Mouse (Mus musculus) B cell, adult 67 days (primary cell): Measurements from ENCODE around the gene Zfp61. TPM values are rescaled to one million over a fixed set of nuclear protein-coding genes. Genes with fewer than 3 reads are reported as not detected.

Source experiments
- total RNA-seq, 2 experiments: library from RNA; stranded (reverse); gene quantifications; 4 replicates each; pipeline ENCODE4 v1.2.4; 2023

The Zfp61 gene
- total RNA-seq, result 10 to 100 TPM; 10.7 to 11.3 TPM

DNA sequence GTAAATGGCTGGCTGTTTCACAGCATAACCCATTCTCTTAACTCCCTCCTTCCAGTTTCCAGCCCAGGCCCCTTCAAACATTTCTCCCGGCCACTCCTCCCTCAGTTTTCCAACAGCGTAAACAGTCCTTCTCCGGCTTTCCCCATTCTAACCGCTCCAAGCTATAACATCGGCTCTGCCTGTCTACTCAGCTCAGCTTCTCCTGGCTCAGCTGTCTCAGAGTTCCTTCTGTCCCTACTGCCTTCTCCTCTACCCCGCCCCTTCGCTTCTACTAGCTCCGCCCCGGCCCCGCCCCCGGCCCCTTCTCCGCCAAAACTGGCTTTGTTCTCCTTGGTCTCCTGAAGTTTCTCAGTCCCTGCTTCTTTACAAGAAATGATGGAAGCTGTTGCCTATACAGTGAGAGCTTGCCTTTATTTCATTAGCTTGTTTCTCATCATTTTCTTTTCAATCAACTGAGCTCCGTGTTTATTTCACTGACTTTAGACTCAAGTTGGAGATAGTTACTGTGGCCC, at the start of gene Zfp61:
Gene Zfp61 (minus strand): TSS at position 462 of the 512 bp plus-strand sequence.

GRCm38 (mm10) chr7:24348896-24349295, 47.9 kb upstream of the Zfp61 start, which contains the start of gene Lypd5:
Gene Lypd5 (plus strand): TSS chr7:24349196.

DNA sequence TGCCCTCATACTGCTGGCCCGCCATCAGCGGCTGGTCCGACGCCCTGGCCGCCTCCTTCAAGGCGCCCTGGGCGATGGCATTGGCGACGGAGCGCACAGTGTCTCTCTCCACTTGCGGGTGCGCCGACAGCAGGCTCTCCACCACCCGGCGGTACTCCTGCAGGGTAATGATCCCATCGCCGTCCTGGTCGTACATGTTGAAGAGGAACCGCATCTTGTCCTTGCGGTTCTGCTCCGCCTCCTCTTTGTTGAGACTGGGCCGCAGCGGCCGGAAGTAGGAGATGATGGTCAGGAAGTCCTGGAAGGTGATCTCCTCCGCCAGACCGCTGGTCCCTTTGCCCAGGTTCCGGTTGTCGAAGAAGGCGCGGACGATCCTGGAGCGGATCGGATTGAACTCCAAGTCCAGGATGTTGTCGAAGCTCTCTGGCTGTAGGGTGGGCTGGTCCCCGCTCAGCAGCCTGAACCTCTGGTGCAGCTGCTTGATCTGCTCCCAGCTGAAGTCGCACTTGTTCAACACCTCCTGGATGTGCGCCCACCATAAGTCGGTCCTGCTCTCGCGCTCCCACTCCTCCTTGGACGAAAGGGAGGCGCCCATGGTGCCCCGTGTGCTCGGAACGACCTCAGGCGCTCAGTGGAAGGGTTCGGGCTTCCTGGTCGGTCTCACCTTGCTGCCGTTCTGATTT, 32.4 kb upstream of the Zfp61 start, which contains the start of gene Tescl:
Gene Tescl (minus strand): TSS at position 633 of the 683 bp plus-strand sequence.

GRCm38 (mm10) chr7:24316567-24317092, 15.6 kb upstream of the Zfp61 start, which contains the start of gene Zfp94:
Gene Zfp94 (minus strand): TSS chr7:24316666.

GRCm38 (mm10) chr7:24270288-24270672, 30.8 kb downstream of the Zfp61 start, which contains the start of gene Zfp93:
Gene Zfp93 (plus strand): TSS chr7:24270420.

DNA sequence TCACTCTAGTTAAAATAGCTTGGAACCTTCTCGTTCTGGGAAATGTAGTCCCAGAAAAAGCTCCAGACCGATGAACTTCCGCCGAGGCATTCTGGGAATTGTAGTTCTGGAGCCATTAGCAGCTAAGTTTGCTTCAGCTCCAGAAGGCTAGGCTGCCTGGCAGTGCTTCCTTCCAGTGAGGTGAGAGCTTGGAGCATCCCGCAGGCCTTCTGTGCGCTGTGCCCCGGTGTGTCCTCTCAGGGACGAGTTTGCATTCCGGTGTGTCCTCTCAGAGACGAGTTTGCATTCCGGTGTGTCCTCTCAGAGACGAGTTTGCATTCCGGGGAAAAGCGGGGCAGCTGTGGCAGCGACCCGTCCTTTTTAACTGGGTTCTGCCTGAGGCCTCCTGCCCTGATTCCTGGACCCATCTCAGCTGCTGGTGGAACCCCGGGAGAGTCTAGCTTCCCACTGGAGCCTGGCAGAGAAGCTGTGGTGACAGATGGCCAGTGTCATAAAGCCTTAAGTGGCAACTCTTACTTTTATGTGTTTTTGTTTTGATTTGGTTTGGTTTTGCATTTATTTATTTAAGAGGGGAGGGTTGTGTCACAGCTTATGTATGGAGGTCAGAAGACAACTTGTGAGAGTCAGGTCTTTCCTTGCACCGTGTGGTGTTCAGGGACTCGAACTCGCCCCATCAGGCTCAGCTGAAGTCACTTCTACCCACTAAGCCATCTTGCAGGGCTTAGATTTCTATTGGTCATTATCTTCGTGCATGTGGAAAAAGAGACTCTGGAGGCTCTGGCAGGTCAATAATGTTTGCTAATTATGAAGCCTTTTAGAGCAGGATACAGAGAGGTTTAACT, 46.2 kb downstream of the Zfp61 start, which contains the start of gene Zfp108:
Gene Zfp108 (plus strand): TSS at position 162 of the 842 bp plus-strand sequence.

Other genes starting within 250 kb of the Zfp61 start
- not detected for gene Vmn1r183, start 248.0 kb downstream of the Zfp61 start, total RNA-seq
- 10 to 100 TPM; 29.0 to 34.1 TPM for gene Zfp180, start 219.3 kb downstream of the Zfp61 start, total RNA-seq
- 1 to 10 TPM; 3.0 to 3.7 TPM for gene Zfp112, start 188.9 kb downstream of the Zfp61 start, total RNA-seq
- 1 to 10 TPM; 8.0 to 9.7 TPM for gene Zfp235, start 167.1 kb downstream of the Zfp61 start, total RNA-seq
- gene Zfp114, start 126.2 kb downstream of the Zfp61 start, total RNA-seq, result under 1 TPM in 1 of 2 experiments, not detected in 1; 0.15 TPM
- under 1 TPM in 1 of 2 experiments, not detected in 1; 0.35 TPM for gene Zfp111, start 89.8 kb downstream of the Zfp61 start, total RNA-seq
- gene Zfp109, start 63.7 kb downstream of the Zfp61 start, total RNA-seq, result 1 to 10 TPM in 1 of 2 experiments, under 1 TPM in 1; 0.36 to 2.6 TPM
- not detected for gene Zfp108, start 46.4 kb downstream of the Zfp61 start, total RNA-seq
- gene Zfp93, start 30.8 kb downstream of the Zfp61 start, total RNA-seq, result under 1 TPM; 0.33 to 0.46 TPM
- 10 to 100 TPM in 1 of 2 experiments, 1 to 10 TPM in 1; 6.4 to 14.3 TPM for gene Zfp94, start 15.4 kb upstream of the Zfp61 start, total RNA-seq
- gene Tescl, start 32.7 kb upstream of the Zfp61 start, total RNA-seq, result not detected
- not detected for gene Lypd5, start 48.0 kb upstream of the Zfp61 start, total RNA-seq
- 1 to 10 TPM; 4.2 to 9.5 TPM for gene Kcnn4, start 69.0 kb upstream of the Zfp61 start, total RNA-seq
- 10 to 100 TPM; 77.0 to 91.8 TPM for gene Smg9, start 98.4 kb upstream of the Zfp61 start, total RNA-seq
- 1 to 10 TPM; 5.0 to 7.7 TPM for gene Irgc1, start 151.1 kb upstream of the Zfp61 start, total RNA-seq
- 100 to 1,000 TPM; 432 to 444 TPM for gene Plaur, start 161.3 kb upstream of the Zfp61 start, total RNA-seq
- 1 to 10 TPM; 1.1 to 1.3 TPM for gene Cadm4, start 180.8 kb upstream of the Zfp61 start, total RNA-seq
- gene Zfp428, start 205.8 kb upstream of the Zfp61 start, total RNA-seq, result 1 to 10 TPM in 1 of 2 experiments, under 1 TPM in 1; 0.93 to 1.3 TPM
- gene AC161166.1, start 211.2 kb upstream of the Zfp61 start, total RNA-seq, result not detected
- gene Irgq, start 229.5 kb upstream of the Zfp61 start, total RNA-seq, result 10 to 100 TPM; 24.8 to 25.6 TPM
- under 1 TPM in 1 of 2 experiments, not detected in 1; 0.67 TPM for gene Pinlyp, start 244.9 kb upstream of the Zfp61 start, total RNA-seq
- 100 to 1,000 TPM in 1 of 2 experiments, 10 to 100 TPM in 1; 93.4 to 102 TPM for gene Xrcc1, start 245.1 kb upstream of the Zfp61 start, total RNA-seq